Mouse (Mus musculus) embryonic facial prominence, embryonic 14.5 days (tissue): ENCODE measurements around the gene Olfr60. TPM values are rescaled to one million over a fixed set of nuclear protein-coding genes. Genes with fewer than 3 reads are reported as not detected.

Experiments
- ATAC-seq: fragments of 200-750 bp; cut with Nextera tagmentation; 2 replicates; pipeline ENCODE4 v1.8.0; 2017; ENCODE audit warnings: low read depth, moderate number of reproducible peaks, moderate TSS enrichment
- DNase-seq: peaks from one replicate; pipeline ENCODE4 v3.0.0-alpha.2; 2015; ENCODE audit warnings: low spot score
- H3K27ac ChIP-seq: fragments of 300-500 bp; sonication (generic); replicated peaks from 2 replicates; pipeline ENCODE4 v1.5.1; 2014; ENCODE audit warnings: low read depth, mild to moderate bottlenecking, low read length, moderate library complexity
- H3K27me3 ChIP-seq: fragments of 300-500 bp; sonication (generic); replicated peaks from 2 replicates; pipeline ENCODE4 v1.6.1; 2014; ENCODE audit warnings: low read length; ENCODE audit not compliant: control insufficient read depth, insufficient read depth
- H3K36me3 ChIP-seq: fragments of 300-500 bp; sonication (generic); 2 replicates; pipeline ENCODE4 v1.6.1; 2014; ENCODE audit warnings: low read length, mixed read lengths; ENCODE audit not compliant: control insufficient read depth, insufficient read depth
- H3K4me1 ChIP-seq: fragments of 300-500 bp; sonication (generic); 2 replicates; pipeline ENCODE4 v1.6.1; 2014; ENCODE audit warnings: antibody characterized with exemption, low read length; ENCODE audit not compliant: control insufficient read depth, insufficient read depth
- H3K4me2 ChIP-seq: fragments of 300-500 bp; sonication (generic); 2 replicates; pipeline ENCODE4 v1.6.1; 2014; ENCODE audit warnings: low read depth, mild to moderate bottlenecking, low read length, moderate library complexity, mixed read lengths
- H3K4me3 ChIP-seq: fragments of 300-500 bp; sonication (generic); 2 replicates; pipeline ENCODE4 v1.5.1; 2014; ENCODE audit warnings: low read depth, mild to moderate bottlenecking, low read length
- H3K9ac ChIP-seq: fragments of 300-500 bp; sonication (generic); 2 replicates; pipeline ENCODE4 v1.6.1; 2014; ENCODE audit warnings: low read depth, mild to moderate bottlenecking, low read length, moderate library complexity, mixed read lengths
- H3K9me3 ChIP-seq: fragments of 300-500 bp; sonication (generic); 2 replicates; pipeline ENCODE4 v1.6.1; 2016; ENCODE audit warnings: low read length; ENCODE audit not compliant: control insufficient read depth
- WGBS: fragments of 180-500 bp; shearing (Covaris S2); extraction: QIAGEN DNeasy Blood & Tissue Kit; methylation state at CpG from one replicate; pipeline ENCODE4 v1.1.7; 2014; 5-methylcytosine and 5-hydroxymethylcytosine counted together
- polyA plus RNA-seq: library from polyadenylated mRNA; unstranded; fragments of >200 nt; fragmentation: Nextera tagmentation; extraction: Ambion mirVana; gene quantifications from 2 replicates; pipeline ENCODE4 v1.2.1, GENCODE M21; 2014

Olfr60 gene
- polyA plus RNA-seq, result not detected in 2 replicates

DNA sequence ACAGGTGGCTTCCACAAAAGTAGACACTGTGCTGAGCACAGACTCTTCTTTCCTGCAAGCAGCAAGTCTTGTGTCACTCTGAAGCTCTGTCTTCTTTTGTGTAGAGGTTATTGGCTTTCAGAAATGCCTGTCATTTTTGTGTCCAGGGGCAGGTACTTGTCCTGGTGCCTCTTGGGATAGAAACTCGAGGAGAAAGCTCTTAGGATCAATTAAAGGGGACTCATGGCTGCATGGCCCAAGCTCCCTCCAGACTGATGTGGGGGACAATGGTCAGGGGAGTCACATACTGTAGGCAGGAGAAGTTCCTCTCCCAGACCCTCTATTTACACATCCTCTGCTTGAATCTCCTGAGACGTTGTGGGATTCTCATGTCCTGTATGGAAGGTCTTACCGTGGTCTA is at the start of gene Olfr60:
Olfr60 (minus strand) TSS at position 101 of the 400 bp plus-strand sequence.
- H3K9me3 ChIP-seq, result 0 out of 2 replicates have a peak, but pooled peaks cover 5% of the 10 kb centered on the region
- no peak within 1 kb of the TSS for H3K9ac ChIP-seq
- WGBS, result 76% methylated on average over 3 of the region's 3 CpGs
- DNase-seq (no peak), ATAC-seq (no peak)
- no peak within 1 kb of the TSS for H3K4me3 ChIP-seq
- H3K4me2 ChIP-seq, result no peak within 1 kb of the TSS
- no peaks in the 10 kb centered on the region for H3K36me3 ChIP-seq
- no peak within 1 kb of the TSS for H3K27ac ChIP-seq
- no peaks in the 10 kb centered on the region for H3K4me1 ChIP-seq
- no peaks in the 10 kb centered on the region for H3K27me3 ChIP-seq

DNA sequence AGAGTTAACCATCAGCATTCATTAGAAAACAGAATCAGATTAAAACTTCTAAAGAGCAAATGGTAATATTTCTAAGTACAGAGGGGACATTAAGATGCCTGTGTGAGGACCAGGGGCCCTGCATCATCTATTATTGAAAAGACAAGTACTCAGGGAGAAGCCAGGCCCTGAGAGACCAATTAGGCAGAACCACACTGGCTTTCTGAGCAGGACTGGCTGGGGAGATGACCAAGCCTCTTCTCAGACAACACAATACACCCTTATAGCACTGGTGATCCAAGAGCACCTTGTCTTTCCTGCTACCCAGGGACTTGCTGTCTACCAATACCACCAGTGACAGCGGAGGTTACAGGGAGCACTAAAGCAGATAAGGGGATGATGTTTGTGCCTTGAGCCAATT is 41.3 kb upstream of the Olfr60 start, which contains the start of gene Olfr531:
Olfr531 (minus strand) TSS at position 101 of the 400 bp plus-strand sequence.
- no peaks in the 10 kb centered on the region for H3K36me3 ChIP-seq
- no peaks in the 10 kb centered on the region for H3K9me3 ChIP-seq
- ATAC-seq (no peak), DNase-seq (no peak)
- no peak within 1 kb of the TSS for H3K27ac ChIP-seq
- no peak within 1 kb of the TSS for H3K4me2 ChIP-seq
- no peaks in the 10 kb centered on the region for H3K4me1 ChIP-seq
- H3K27me3 ChIP-seq, result no peaks in the 10 kb centered on the region
- WGBS, result 92% methylated on average over 1 of the region's 1 CpGs
- H3K9ac ChIP-seq, result no peak within 1 kb of the TSS
- no peak within 1 kb of the TSS for H3K4me3 ChIP-seq

DNA sequence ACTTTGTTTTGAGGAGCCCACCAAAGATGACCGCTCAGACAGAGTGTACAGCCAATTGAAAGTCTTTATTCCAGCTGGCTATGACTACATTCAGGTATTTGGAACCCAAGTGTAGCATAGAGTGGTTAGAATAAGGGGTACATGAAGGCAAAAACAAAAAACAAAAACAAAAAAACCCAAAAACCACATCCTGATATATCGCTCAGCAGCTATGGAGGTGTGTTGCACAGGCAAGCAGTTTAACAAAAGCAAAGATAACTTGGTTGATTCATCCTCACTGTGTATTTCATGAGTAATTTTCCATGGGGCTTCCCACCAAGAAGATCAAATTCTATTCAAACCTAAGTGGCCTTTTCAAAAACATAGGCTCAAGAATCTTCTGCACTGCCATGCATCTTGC is 15.4 kb upstream of the Olfr60 start:
- Histone ChIP-seq H3K27me3 (no peaks in the 10 kb centered on the region), H3K4me1 (no peaks in the 10 kb centered on the region), H3K9me3 (no peaks in the 10 kb centered on the region), H3K4me3 (no peak overlapping the region), H3K4me2 (no peak overlapping the region), H3K9ac (no peak overlapping the region), H3K36me3 (no peaks in the 10 kb centered on the region), H3K27ac (no peak overlapping the region)
- DNase-seq (no peak), ATAC-seq (no peak)
- WGBS, result 95% methylated on average over 2 of the region's 2 CpGs

DNA sequence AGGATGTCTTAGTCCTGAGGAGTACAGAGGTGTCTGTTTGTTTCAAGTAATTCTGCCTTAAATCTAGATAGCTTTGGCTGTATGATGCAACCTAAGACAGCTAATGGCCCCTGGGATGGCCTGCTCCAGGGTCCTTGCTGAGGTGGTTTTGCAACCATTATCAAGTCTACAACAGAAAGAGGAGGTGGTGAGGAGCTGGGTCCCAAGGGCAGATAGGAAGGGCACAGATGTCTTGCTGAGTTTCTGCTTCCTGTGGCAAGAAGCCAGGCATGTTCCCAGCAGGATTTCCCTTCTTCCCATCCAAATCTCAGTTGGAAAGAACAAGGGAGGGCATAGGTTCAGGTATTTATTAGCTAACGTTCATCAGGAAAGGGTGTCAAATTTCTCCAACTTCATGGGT is 14.8 kb upstream of the Olfr60 start, which contains the start of gene Olfr530:
Olfr530 (minus strand) TSS at position 101 of the 400 bp plus-strand sequence.
- H3K36me3 ChIP-seq, result no peaks in the 10 kb centered on the region
- no peak within 1 kb of the TSS for H3K4me2 ChIP-seq
- no peak for DNase-seq
- H3K4me1 ChIP-seq, result no peaks in the 10 kb centered on the region
- H3K9ac ChIP-seq, result no peak within 1 kb of the TSS
- WGBS, result 22% methylated on average over 1 of the region's 1 CpGs
- no peaks in the 10 kb centered on the region for H3K27me3 ChIP-seq
- no peak within 1 kb of the TSS for H3K27ac ChIP-seq
- no peak within 1 kb of the TSS for H3K4me3 ChIP-seq
- H3K9me3 ChIP-seq, result no peaks in the 10 kb centered on the region
- no peak for ATAC-seq

DNA sequence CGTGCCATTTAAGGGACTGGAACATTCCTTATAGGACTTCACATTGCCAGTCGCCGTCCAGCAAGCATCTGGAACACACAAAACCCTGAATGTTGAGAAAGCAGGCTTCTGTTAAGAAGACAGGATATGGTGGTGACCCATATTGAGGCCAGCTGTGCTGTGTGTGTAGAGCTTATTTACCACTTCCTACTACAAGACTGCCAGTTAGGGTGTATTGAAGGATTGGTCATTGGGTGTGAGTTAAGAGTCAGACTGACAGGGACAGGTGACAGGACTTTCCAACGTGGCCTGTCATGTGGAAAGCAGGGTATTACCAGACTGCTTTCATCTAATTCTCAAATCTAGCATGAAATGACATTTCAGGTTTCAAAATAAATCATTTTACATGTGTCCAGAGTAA is 12.8 kb upstream of the Olfr60 start:
- Histone ChIP-seq H3K4me1 (no peaks in the 10 kb centered on the region), H3K9me3 (no peaks in the 10 kb centered on the region), H3K9ac (no peak overlapping the region), H3K36me3 (no peaks in the 10 kb centered on the region), H3K4me3 (no peak overlapping the region), H3K27me3 (no peaks in the 10 kb centered on the region), H3K27ac (no peak overlapping the region), H3K4me2 (no peak overlapping the region)
- WGBS, result 68% methylated on average over 4 of the region's 4 CpGs
- ATAC-seq, result no peak
- DNase-seq, result no peak

DNA sequence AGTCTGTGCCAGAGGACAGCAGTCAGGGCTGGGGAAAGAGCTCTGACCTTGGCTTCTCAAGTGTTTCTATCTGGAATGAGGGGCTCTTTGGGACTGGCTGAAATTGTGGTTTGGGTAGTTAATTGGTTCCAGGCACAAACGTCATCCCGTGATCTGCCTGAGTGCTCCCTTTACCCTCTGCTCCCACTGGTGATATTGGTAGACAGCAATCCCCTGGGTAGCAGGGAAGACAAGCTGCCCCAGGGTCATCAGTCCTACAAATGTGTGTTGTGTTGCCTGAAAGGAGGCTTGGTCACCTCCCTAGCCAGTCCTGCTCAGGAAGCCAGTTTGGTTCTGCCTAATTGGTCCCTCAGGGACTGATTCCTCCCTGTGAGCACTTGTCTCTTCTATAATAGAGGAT is 27.8 kb downstream of the Olfr60 start, which contains the start of gene Olfr527:
Olfr527 (plus strand) TSS at position 301 of the 400 bp plus-strand sequence.
- no peak within 1 kb of the TSS for H3K4me2 ChIP-seq
- H3K36me3 ChIP-seq, result no peaks in the 10 kb centered on the region
- H3K9me3 ChIP-seq, result no peaks in the 10 kb centered on the region
- 37% methylated on average over 2 of the region's 2 CpGs for WGBS
- H3K4me1 ChIP-seq, result no peaks in the 10 kb centered on the region
- H3K27me3 ChIP-seq, result no peaks in the 10 kb centered on the region
- DNase-seq (peak; percentile 2), ATAC-seq (no peak)
- no peak within 1 kb of the TSS for H3K27ac ChIP-seq
- H3K4me3 ChIP-seq, result no peak within 1 kb of the TSS
- no peak within 1 kb of the TSS for H3K9ac ChIP-seq

DNA sequence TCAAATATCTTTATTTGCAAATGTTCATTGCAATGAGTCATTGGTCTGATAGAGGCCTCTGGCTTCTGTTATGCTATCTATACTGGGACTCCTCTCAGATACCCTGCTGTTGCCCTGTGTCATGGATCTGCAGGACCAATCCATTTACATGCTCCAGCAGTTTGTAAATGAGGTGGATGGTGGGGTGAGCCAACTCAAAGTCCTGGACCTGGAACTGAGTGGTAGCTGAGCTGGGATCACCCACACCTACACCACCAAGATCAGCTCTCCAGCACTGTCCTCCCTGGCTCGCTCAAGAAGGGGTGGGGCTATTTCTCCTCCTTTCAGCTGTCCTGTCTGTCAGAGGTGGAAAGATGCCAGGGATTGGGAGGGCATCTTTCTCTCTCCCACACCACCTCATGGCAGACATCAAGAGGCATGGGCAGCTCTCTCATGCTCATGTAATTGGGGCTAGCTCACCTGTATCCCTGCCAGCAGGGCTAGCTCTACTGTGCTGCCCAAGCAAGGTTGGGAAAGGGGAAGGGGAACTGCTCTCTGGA is 31.6 kb downstream of the Olfr60 start:
- Histone ChIP-seq H3K27ac (no peak overlapping the region), H3K4me1 (no peaks in the 10 kb centered on the region), H3K27me3 (no peaks in the 10 kb centered on the region), H3K9ac (no peak overlapping the region), H3K4me3 (no peak overlapping the region), H3K36me3 (no peaks in the 10 kb centered on the region), H3K9me3 (no peaks in the 10 kb centered on the region), H3K4me2 (no peak overlapping the region)
- no peak for ATAC-seq
- 33% methylated on average over 1 of the region's 1 CpGs for WGBS
- no peak for DNase-seq

DNA sequence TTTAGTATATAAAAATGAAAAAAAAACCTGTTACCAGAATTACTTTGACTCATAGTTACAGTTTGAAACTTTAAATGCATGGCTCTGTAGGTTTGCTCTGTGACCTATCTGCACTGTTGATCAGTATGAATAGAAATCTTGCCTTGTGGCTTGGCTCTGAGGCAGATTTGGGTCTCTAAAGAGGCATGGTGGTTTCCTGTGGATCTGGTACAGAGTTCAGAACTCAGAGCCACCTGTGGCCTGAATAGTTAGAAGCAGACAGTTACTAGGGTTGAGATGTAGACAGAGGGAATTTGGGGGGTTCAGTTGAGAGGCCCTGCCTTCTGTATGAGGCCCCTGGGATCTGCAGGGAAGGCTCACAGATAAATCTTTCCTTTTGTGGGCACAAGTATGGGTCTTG is 40.3 kb downstream of the Olfr60 start:
- Histone ChIP-seq H3K4me3 (no peak overlapping the region), H3K27ac (no peak overlapping the region), H3K4me1 (no peaks in the 10 kb centered on the region), H3K9me3 (no peaks in the 10 kb centered on the region), H3K36me3 (no peaks in the 10 kb centered on the region), H3K4me2 (no peak overlapping the region), H3K9ac (no peak overlapping the region), H3K27me3 (no peaks in the 10 kb centered on the region)
- no peak for DNase-seq
- ATAC-seq, result no peak

DNA sequence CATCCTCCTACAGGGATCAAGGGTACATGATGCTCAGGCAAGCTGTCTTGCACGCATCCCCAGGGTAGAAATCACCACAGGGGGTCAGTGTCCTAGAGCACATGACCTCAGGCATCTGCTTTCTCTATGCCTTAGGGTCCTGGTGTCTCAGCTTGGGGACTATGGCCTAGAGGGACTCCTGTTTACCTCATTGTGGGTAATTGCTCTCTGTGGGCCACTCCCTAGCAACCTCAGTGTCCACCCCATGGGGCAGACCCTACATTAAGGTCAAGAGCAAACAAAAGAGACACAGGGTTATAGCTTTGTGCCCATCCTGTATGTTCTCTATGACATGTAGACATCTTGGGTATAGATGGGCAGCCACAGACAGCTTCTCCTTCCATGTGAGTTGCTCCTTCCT is 40.9 kb downstream of the Olfr60 start, which contains the start of gene Olfr525:
Olfr525 (plus strand) TSS at position 301 of the 400 bp plus-strand sequence.
- H3K27ac ChIP-seq, result no peak within 1 kb of the TSS
- H3K4me2 ChIP-seq, result no peak within 1 kb of the TSS
- no peaks in the 10 kb centered on the region for H3K4me1 ChIP-seq
- ATAC-seq, result no peak
- H3K36me3 ChIP-seq, result no peaks in the 10 kb centered on the region
- no peaks in the 10 kb centered on the region for H3K9me3 ChIP-seq
- DNase-seq, result no peak
- 18% methylated on average over 1 of the region's 1 CpGs for WGBS
- H3K4me3 ChIP-seq, result no peak within 1 kb of the TSS
- H3K9ac ChIP-seq, result no peak within 1 kb of the TSS
- H3K27me3 ChIP-seq, result no peaks in the 10 kb centered on the region
